Mouse (Mus musculus): Measurements from ENCODE around the gene AC170998.1. TPM values are rescaled to one million over a fixed set of nuclear protein-coding genes. Genes with fewer than 3 reads are reported as not detected.

The AC170998.1 gene
- polyA plus RNA-seq, 1 experiment, result 0.65 TPM

DNA sequence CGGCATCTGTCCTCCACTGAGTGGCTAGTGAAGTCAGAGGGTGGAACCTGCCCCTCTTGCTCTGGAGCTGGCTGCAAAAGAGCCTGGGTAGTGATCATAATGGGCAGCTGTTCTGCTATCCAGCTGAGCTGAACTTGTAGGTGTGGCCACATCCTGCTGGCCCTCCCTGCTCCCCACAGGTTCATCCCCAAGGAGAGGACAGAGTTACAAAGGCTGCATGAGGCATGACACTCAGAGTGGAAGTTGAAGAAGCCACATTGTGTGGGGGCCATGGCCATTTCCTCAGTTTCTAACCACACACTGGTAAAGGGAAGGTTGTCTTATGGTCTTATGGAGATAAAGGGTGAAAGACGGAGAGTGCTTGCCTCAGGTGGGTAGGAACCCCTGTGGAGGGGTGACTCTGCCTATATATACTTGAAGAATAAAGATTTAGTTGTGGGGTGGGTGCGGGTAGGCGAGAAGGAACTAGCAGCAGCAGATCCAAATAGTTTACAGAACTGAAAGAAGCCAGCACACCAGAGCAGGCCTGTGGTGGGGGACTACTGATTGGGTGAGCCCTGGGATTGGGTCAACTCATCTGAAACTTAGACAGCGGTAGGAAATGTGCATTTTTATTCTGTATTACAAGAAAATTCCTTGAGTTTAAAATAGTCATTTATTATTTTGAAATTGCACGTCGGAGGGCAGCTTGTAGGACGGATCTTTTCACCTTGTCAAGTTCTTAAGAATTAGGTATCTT, 16.2 kb upstream of the AC170998.1 start:
- H3K36me3 ChIP-seq (ENCODE audit: control insufficient read depth, insufficient read depth, low read length), result peaks cover 11% of the 10 kb centered on the region
- H3K27me3 ChIP-seq (ENCODE audit: control insufficient read depth, insufficient read depth, low read length), result no peaks in the 10 kb centered on the region
- TF ChIP-seq POLR2A (IDR thresholded peaks at IDR 0.05; ENCODE audit: control insufficient read depth, extremely low read depth, insufficient read depth, low read length, poor library complexity) (no peak), CTCF (IDR thresholded peaks at IDR 0.05; ENCODE audit: borderline replicate concordance, control insufficient read depth, extremely low read depth, insufficient read depth, low read length, poor library complexity) (no peak)
- H3K27ac ChIP-seq (ENCODE audit: control insufficient read depth, insufficient read depth, low read length), result 0 out of 2 replicates have a peak overlapping the region, but pooled peaks have one; percentile 8
- whole genome bisulfite sequencing, result 62% methylated on average over 8 of the region's 8 CpGs
- no peak overlapping the region for H3K4me3 ChIP-seq (ENCODE audit: control insufficient read depth, insufficient read depth, low read length)
- no peak for DNase-seq
- 0 out of 2 replicates have a peak, but pooled peaks cover 4% of the 10 kb centered on the region for H3K4me1 ChIP-seq (replicated peaks; ENCODE audit: control insufficient read depth, insufficient read depth, low read length)

- Histone ChIP-seq H3K4me3 (ENCODE audit: control insufficient read depth, insufficient read depth, low read length) (no peak overlapping the region), H3K36me3 (ENCODE audit: control insufficient read depth, insufficient read depth, low read length) (peaks cover 17% of the 10 kb centered on the region), H3K27ac (ENCODE audit: control insufficient read depth, insufficient read depth, low read length) (no peak overlapping the region), H3K27me3 (ENCODE audit: control insufficient read depth, insufficient read depth, low read length) (no peaks in the 10 kb centered on the region), H3K4me1 (replicated peaks; ENCODE audit: control insufficient read depth, insufficient read depth, low read length) (0 out of 2 replicates have a peak, but pooled peaks cover 4% of the 10 kb centered on the region)
- WGBS, result 86% methylated on average over 8 of the region's 8 CpGs
- DNase-seq, result no peak
- TF ChIP-seq CTCF (IDR thresholded peaks at IDR 0.05; ENCODE audit: borderline replicate concordance, control insufficient read depth, extremely low read depth, insufficient read depth, low read length, poor library complexity) (no peak), POLR2A (IDR thresholded peaks at IDR 0.05; ENCODE audit: control insufficient read depth, extremely low read depth, insufficient read depth, low read length, poor library complexity) (no peak)
Observed at GRCm38 (mm10) chr17:28710291-28710688, 15.6 kb upstream of the AC170998.1 start.

GRCm38 (mm10) chr17:28711237-28711636, 14.6 kb upstream of the AC170998.1 start:
- H3K27me3 ChIP-seq (ENCODE audit: control insufficient read depth, insufficient read depth, low read length), result no peaks in the 10 kb centered on the region
- no peak overlapping the region for H3K27ac ChIP-seq (ENCODE audit: control insufficient read depth, insufficient read depth, low read length)
- 0 out of 2 replicates have a peak, but pooled peaks cover 4% of the 10 kb centered on the region for H3K4me1 ChIP-seq (replicated peaks; ENCODE audit: control insufficient read depth, insufficient read depth, low read length)
- H3K4me3 ChIP-seq (ENCODE audit: control insufficient read depth, insufficient read depth, low read length), result no peak overlapping the region
- TF ChIP-seq CTCF (IDR thresholded peaks at IDR 0.05; ENCODE audit: borderline replicate concordance, control insufficient read depth, extremely low read depth, insufficient read depth, low read length, poor library complexity) (no peak), POLR2A (IDR thresholded peaks at IDR 0.05; ENCODE audit: control insufficient read depth, extremely low read depth, insufficient read depth, low read length, poor library complexity) (no peak)
- no peak for DNase-seq
- 96% methylated on average over 6 of the region's 6 CpGs for WGBS
- peaks cover 26% of the 10 kb centered on the region for H3K36me3 ChIP-seq (ENCODE audit: control insufficient read depth, insufficient read depth, low read length)

DNA sequence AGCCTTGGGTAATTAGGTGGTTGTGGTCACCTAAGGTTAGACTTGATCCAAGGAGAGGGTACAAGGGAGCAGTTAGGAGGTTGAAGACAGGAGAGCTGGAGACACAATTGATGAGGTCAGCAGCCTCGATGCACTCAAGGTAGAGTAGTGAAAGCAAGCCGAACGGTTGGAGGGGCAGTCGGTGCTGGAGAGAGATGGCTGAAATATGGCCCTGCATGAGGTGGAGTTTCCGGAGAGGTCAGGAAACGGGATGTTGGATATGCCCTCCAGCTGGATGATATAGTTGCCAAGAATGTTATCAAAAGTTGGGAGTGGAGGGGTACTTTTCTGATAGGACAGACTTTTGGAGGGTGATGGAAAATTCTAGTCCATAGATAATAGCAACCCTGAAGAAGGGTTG, 13.6 kb upstream of the AC170998.1 start:
- Histone ChIP-seq H3K4me1 (replicated peaks; ENCODE audit: control insufficient read depth, insufficient read depth, low read length) (0 out of 2 replicates have a peak, but pooled peaks cover 4% of the 10 kb centered on the region), H3K4me3 (ENCODE audit: control insufficient read depth, insufficient read depth, low read length) (no peak overlapping the region), H3K27ac (ENCODE audit: control insufficient read depth, insufficient read depth, low read length) (no peak overlapping the region), H3K27me3 (ENCODE audit: control insufficient read depth, insufficient read depth, low read length) (no peaks in the 10 kb centered on the region), H3K36me3 (ENCODE audit: control insufficient read depth, insufficient read depth, low read length) (peaks cover 36% of the 10 kb centered on the region)
- 93% methylated on average over 6 of the region's 6 CpGs for WGBS
- DNase-seq, result no peak
- TF ChIP-seq POLR2A (IDR thresholded peaks at IDR 0.05; ENCODE audit: control insufficient read depth, extremely low read depth, insufficient read depth, low read length, poor library complexity) (no peak), CTCF (IDR thresholded peaks at IDR 0.05; ENCODE audit: borderline replicate concordance, control insufficient read depth, extremely low read depth, insufficient read depth, low read length, poor library complexity) (no peak)

DNA sequence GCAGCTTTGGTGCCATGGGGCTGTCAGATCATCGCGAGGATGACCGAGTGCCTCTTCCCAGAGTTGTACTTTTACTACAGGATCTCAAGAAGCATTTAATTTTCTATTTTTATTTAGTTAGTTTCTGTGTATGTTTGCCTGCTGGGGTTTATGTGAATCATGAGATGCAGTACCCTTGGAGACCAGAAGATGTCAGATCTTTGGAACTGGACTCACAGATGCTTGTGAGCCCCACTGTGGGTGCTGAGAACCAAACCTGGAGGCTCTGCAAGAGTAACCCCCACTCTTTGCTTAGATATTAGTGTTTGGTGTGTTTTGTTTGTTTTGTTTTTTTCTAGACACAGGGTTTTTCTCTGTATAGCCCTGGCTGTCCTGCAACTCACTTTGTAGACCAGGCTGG, 11.9 kb upstream of the AC170998.1 start:
- Histone ChIP-seq H3K36me3 (ENCODE audit: control insufficient read depth, insufficient read depth, low read length) (peaks cover 44% of the 10 kb centered on the region), H3K27me3 (ENCODE audit: control insufficient read depth, insufficient read depth, low read length) (no peaks in the 10 kb centered on the region), H3K4me1 (replicated peaks; ENCODE audit: control insufficient read depth, insufficient read depth, low read length) (0 out of 2 replicates have a peak, but pooled peaks cover 4% of the 10 kb centered on the region), H3K27ac (ENCODE audit: control insufficient read depth, insufficient read depth, low read length) (no peak overlapping the region), H3K4me3 (ENCODE audit: control insufficient read depth, insufficient read depth, low read length) (no peak overlapping the region)
- TF ChIP-seq CTCF (IDR thresholded peaks at IDR 0.05; ENCODE audit: borderline replicate concordance, control insufficient read depth, extremely low read depth, insufficient read depth, low read length, poor library complexity) (no peak), POLR2A (IDR thresholded peaks at IDR 0.05; ENCODE audit: control insufficient read depth, extremely low read depth, insufficient read depth, low read length, poor library complexity) (no peak)
- DNase-seq, result no peak
- WGBS, result 100% methylated on average over 3 of the region's 3 CpGs

DNA sequence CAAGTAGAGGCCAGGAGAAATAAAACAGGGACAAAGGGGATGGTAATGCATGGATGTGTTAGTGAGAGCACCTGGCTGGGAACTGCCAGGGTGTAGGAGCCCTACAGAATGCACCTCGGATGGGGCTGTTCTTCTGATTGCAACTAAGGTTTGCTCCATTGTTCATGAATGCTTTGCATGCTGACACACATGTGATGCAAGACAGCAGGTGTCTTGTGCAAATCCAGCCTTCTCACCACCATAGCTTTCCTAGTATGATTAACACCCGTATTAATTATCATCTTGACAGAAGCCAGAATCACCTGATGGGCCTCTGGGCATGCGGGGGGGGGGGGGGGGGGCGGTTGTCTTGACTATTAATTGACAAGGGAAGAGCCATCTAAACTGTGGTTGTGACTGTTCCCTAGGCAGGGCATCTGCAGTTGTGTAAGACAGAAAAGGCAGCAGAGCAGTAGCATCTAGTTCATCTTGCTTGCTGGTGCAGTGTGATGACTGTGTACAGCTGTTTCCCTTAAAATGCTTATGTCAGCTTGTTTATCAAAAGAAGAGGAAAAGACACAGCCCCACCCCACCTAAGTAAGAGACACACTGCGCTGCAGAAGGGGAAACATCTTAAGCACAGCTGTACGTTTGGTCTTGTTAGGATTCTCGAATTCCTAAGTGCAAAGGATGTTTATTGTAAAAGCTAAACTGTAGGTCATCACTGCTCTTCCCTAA, 9.9 kb upstream of the AC170998.1 start:
- DNase-seq, result no peak
- Histone ChIP-seq H3K27ac (ENCODE audit: control insufficient read depth, insufficient read depth, low read length) (no peak overlapping the region), H3K36me3 (ENCODE audit: control insufficient read depth, insufficient read depth, low read length) (peaks cover 49% of the 10 kb centered on the region), H3K27me3 (ENCODE audit: control insufficient read depth, insufficient read depth, low read length) (no peaks in the 10 kb centered on the region), H3K4me3 (ENCODE audit: control insufficient read depth, insufficient read depth, low read length) (no peak overlapping the region), H3K4me1 (replicated peaks; ENCODE audit: control insufficient read depth, insufficient read depth, low read length) (no peaks in the 10 kb centered on the region)
- WGBS, result 84% methylated on average over 7 of the region's 7 CpGs
- TF ChIP-seq POLR2A (IDR thresholded peaks at IDR 0.05; ENCODE audit: control insufficient read depth, extremely low read depth, insufficient read depth, low read length, poor library complexity) (no peak), CTCF (IDR thresholded peaks at IDR 0.05; ENCODE audit: borderline replicate concordance, control insufficient read depth, extremely low read depth, insufficient read depth, low read length, poor library complexity) (no peak)
